Mouse (Mus musculus): ENCODE measurements around the gene Ms4a4d.
"Not testable (repeated sequence)": the region's sequence is repeated elsewhere in the genome, so short reads cannot be mapped to it uniquely, and the experiment has no call there.

Ms4a4d gene

DNA sequence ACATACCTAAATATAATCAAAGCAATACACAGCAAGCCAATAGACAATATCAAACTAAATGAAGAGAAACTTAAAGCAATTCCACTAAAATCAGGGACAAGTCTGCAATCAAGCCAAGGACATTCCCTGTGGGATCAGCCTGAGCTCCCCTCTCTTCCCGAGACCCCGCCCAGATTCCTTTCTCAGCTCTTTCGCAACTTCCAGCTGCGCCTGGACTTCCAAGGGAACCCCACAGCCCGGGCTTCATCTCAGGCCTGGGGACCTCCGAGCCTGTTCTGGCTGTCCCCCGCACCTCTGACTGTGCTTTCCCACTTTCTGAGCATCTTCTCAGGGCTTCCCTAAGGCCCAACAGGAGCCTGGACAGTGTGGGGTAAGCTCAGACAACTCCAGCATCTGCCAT lies at the start of gene Ms4a4d:
Gene Ms4a4d (plus strand): TSS at position 209 of the 400 bp plus-strand sequence.
- DNase-seq (ENCODE audit: low spot score in 2 of 2): no peak

DNA sequence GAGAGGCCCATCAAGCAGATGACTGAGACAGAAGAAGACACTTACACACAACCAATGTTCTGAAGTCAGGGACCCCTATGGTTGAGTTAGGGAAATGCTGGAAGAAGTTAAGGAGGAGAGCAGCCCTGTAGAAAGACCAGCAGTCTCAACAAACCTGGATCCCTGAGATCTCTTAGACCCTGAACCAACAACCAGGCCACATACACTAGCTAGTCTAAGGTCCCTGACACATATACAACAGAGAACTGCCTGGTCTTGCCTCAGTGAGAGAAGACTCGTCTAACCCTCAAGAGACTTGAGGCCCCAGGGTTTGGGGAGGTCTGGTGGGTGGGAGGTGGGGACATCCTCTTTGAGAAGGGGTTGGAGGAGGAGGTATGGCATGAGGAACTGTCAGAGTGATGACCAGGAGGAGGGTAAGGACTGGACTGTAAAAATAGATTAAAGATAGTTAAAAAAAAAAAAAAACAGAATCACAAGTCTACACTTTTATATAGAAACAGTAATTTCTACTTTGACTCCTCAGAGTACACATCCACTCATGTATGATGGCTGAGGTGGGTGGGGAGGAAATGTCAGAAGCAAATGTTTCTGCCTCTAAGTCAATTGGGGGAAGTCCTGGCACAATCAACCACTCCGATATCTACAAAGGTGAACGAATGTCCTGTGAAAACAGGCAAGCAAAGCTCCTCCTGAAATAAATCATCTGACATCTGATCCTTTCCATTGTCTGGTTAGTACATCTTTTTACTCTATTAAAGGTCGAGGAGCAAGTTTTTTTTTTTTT lies 45.0 kb upstream of the Ms4a4d start:
- no peak for DNase-seq (ENCODE audit: low spot score in 2 of 2)

DNA sequence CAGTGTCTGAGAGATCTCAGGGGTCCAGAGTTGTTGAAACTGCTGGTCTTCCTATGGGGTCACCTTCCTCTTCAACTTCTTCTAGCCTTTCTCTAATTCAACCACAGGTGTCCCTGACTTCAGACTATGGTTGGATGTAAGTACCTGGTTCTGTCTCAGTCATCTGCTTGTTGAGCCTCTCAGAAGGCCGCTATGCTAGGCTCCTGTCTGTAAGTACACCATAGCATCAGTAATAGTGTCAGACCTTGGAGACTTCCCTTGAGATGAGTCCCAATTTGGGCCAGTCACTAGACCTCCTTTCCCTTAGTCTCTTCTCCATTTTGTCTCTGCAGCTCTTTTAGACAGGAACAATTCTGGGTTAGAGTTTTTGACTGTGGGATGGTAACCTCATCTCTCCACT lies 43.9 kb upstream of the Ms4a4d start:
- DNase-seq (ENCODE audit: low spot score in 2 of 2): no peak

DNA sequence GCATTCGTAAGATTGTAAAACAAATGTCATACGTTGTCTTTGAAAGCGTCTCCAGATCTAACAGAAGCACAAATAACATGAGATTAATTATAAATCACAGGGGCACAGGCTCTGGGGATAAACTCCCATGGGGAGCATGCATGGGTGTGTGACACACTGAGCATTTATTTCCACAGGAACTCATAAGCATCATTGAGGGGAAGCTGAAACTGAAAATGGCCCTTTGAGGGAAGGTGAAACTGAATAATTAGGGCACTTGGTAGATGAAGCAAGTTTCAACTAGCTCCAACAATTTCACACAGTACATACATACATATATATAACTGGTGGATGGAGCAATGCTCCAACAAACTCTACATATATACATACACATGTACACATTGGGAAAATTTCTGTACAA lies 42.1 kb upstream of the Ms4a4d start:
- no peak for DNase-seq (ENCODE audit: low spot score in 2 of 2)

DNA sequence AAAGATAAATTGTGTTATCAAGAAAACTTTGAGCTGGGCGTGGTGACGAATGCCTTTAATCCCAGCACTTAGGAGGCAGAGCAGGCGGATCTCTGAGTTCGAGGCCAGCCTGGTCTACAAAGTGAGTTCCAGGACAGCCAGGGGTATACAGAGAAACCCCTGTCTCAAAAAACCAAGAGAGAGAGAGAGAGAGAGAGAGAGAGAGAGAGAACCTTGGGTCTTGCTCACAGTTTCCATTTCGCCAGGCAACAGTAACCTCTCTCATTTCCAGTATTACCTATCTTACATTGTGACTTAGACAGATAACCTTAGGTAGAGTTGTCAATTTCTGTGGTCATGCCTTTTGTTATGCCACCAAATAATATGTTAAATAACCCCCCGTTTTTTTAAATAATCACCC lies 40.2 kb upstream of the Ms4a4d start:
- DNase-seq (ENCODE audit: low spot score in 2 of 2): no peak

DNA sequence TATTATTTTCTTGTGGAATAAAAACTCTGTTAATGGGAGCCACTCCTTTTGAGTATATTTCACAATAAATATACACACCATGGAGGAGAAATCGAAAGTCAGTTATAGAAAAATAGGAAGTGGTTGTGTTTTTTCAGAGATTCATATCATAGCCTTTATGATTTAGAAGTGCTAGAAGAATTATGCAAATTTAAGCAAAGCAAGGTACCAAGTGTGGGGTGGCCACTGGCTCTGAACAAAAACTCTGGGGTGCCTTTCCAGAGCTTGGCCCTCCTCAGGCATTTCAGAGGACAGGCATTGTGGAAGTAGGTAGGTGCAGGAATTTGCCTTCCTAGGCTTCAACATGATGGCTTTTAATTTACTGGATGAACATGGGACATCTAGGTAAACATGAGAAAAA lies 39.3 kb upstream of the Ms4a4d start:
- not testable (repeated sequence) for DNase-seq (ENCODE audit: low spot score in 2 of 2)

DNA sequence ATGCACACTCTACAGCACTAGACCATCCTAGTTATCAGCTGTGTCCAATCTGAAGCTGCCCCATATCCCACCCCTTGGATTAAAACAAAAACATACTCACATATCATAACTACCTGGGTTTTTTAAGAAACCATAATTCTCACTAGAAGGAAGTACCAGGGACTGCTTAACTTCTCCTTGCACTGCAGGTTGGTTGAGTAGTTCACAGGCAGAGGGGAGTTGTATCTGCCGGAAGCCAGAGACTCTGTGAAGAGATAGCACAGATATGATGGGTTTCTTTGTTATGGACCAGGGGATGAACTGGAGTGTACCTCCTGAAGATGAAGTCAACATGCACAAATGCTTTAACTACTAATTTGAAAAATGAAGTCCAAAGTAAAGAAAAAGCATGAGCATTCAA lies 35.8 kb upstream of the Ms4a4d start:
- DNase-seq (ENCODE audit: low spot score in 2 of 2): no peak

DNA sequence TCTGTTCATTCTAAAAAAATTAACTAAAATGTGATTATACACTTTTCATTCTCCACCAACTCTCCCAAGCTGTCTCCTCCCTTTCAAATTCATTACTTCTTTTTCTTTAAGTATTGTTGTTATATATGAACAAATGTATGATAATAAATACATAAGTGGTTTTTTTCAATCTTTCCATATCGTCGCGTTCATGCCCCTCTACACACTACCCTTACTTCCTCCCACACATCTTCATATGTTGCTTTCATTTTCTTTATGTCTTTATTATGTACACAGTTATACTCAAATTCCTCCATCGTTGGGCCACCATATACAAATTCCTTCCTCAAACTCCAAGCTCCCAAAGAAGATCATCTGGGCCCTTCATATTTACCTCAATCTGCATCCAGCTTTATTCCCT lies 35.3 kb upstream of the Ms4a4d start:
- no peak for DNase-seq (ENCODE audit: low spot score in 2 of 2)

DNA sequence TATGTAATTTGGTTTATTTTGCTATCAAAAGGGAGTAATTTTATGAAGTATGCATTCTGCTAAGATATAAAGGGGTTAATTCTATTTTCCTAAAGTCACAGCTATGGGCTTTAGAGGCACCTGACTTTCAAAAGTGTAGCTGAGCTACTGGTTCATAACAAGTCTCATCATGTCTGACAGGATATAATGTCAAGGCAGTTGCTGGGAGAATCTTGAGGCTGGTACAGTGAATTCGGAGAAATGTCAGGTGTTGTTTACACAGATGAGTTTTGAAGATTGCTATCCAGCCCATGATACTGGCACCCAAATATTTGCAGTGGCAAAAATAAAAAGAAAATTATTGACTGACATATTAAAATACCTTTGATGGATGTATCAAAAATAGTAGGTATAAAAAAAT lies 31.7 kb upstream of the Ms4a4d start:
- DNase-seq (ENCODE audit: low spot score in 2 of 2): no peak

DNA sequence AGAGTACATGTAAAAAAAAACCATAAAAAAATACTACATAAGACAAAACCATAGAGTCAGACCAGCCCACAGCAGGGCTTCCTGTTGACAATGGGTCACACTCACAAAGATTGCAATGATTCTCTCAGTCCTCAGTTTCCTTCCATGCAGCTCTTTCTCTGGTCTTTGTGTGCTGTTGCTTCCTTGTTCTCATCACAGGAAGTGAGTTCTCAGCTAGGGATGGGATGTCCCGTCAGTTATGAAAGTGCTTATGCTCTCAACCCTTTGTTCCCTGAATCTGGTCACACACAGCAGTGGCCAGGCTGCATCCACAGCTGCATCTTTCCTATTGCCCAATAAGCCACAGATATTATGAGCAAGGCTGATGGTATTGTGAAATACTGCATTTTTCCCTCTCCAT lies 23.1 kb upstream of the Ms4a4d start:
- DNase-seq (ENCODE audit: low spot score in 2 of 2): no peak

DNA sequence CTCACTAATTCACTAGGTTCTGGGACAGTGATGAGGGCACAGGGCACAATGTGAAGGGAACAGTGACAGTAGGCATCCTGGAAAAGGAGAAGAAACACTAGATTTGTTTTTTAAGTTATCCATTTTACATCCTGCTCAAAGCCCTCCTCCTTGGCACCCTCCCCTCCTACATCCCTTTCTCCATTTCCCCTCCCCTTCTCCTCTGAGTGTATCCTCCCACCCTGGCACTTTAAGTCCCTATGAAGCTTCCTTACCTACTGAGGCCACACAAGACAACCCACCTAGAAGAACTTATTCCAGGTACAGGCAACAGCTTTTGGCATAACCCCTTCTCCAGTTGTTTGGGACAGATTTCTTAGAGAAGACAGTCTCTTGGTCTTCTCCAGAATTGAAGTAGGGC lies 20.4 kb upstream of the Ms4a4d start, which contains the start of gene Ms4a6b:
Gene Ms4a6b (plus strand): TSS at position 267 of the 400 bp plus-strand sequence.
- no peak for DNase-seq (ENCODE audit: low spot score in 2 of 2)

DNA sequence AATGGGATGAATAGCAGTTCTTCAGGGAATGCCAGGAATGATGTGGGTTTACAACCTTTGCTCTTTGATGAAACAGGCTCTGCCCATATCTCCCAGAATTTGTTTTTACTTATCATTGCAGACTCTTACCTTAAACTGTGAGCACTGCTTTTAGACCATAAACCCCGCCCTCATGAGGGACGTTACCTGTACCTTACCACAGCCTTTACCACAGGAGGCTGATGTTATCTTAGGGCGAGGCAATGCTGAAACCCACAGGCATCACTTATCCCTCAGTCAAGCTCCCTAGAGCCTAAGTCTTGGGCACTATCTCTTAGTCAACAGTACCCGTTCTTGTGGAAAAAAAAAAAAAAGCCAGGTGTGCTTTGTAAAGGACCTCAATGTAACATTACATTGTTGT lies 19.8 kb upstream of the Ms4a4d start:
- no peak for DNase-seq (ENCODE audit: low spot score in 2 of 2)

DNA sequence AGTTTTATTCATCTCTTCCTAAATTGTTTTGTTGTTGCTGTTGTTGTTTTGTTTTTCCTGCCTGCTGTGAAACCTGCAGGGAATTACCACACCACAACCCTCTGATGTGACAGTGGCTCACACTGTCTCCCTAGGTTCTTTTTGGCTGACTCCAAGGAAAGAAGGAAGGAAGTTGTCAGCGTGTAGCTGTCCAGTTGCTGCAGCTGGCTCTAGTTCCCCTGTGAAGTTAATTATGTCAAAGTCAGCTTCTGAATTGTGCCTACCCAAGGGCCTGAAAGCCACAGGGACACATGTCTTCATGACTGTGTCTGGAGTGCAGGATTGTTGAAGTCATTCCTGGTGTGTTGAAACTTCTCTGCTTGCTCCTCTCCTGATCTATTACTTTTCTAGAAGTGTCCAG lies 19.2 kb upstream of the Ms4a4d start:
- DNase-seq (ENCODE audit: low spot score in 2 of 2): not testable (repeated sequence)

DNA sequence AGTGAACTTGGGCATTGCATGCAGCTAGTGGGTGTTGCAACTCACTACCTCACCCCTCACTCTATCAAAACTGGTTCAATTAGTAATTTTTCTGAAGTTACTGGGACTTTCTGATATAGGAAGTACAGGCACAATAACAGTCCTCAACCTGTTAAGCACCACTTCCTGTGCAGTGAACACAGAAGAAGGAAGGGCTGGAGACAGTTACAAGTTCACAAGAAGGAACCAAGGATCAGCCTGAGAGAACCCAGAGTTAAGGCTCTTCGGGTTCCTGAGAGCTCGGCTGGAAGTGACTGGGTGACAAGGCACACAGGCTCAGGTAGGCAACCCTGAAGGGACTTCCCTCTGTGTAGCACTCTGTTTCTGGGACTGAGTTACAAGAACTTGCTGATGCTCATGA lies 18.2 kb upstream of the Ms4a4d start:
- DNase-seq (ENCODE audit: low spot score in 2 of 2): not testable (repeated sequence)

DNA sequence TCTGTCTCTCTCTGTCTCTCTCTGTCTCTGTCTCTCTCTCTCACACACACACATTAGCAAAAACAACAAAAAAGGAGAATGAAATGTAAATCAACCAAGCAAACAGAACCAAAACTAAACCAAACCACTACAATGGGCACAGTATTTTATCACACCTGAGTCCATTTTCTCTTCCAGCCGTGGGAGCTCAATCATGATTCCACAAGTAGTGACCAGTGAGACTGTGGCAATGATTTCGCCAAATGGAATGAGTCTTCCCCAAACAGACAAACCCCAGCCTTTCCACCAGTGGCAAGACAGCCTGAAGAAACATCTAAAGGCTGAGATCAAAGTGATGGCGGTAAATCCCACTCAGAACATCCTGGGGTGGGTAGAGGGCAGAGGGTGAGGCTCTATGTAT lies 16.5 kb upstream of the Ms4a4d start:
- no peak for DNase-seq (ENCODE audit: low spot score in 2 of 2)

DNA sequence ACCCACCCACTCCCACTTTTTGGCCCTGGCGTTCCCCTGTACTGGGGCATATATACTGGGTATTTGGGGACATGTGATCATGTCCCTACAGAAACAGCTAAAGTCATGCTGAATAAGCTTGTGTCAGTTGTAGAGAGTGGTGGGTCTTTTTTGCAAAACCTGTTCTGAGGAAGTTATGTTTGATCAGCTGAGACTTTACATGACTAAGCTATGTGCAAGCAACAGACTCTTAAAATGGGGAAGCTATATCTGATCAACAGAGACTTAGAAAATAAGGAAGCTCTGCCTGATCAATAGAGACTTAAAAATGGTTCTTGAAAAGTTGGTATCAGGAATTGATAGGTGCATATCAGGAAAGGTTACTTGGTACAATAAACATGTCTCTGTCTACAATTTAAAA lies 3.2 kb upstream of the Ms4a4d start:
- DNase-seq (ENCODE audit: low spot score in 2 of 2): no peak

DNA sequence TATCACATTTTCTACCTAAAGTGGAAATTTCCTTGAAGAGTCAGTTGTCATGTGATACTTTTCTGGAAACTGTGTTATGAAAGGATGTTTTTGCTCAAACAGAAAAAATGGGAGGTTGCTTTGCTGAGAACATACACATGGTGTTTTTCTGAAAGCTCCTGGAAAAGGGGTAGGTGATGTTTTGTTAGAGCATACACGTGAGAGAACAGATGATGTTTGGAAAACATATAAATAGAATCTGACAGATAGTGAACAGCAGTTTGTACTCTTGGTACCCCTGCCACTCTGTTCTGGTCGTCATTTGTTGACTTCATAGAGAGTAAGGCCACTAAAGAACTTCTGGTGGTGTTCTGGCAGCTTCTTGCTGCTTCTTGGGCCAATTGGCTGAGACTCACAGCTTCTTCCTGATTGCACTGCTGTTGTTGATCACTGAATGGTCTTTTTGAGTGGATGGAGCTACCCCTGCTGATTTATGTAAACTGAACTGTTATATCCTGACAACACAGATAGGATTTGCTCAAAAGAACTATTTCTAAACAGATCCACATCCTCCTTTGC lies 2.6 kb upstream of the Ms4a4d start:
- no peak for DNase-seq (ENCODE audit: low spot score in 2 of 2)

DNA sequence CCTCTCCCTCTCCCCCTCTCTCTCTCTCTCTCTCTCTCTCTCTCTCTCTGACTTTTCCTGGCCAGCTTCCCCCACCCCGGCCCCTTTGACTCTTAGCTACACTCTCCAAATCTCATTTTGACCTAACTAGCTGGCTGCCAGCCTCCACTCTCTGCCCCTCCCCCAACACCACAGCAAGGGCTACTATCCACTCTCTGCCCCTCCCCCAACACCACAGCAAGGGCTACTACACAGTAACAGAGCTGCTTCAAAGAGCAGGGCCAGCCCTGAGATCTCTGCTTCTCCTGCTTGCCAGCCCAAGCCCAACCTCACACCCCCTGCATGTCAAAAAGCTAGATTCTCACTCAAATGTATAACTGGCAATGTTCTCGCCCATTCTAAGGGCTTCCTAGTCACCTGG lies 735 bp downstream of the Ms4a4d start:
- DNase-seq (ENCODE audit: low spot score in 2 of 2): no peak

DNA sequence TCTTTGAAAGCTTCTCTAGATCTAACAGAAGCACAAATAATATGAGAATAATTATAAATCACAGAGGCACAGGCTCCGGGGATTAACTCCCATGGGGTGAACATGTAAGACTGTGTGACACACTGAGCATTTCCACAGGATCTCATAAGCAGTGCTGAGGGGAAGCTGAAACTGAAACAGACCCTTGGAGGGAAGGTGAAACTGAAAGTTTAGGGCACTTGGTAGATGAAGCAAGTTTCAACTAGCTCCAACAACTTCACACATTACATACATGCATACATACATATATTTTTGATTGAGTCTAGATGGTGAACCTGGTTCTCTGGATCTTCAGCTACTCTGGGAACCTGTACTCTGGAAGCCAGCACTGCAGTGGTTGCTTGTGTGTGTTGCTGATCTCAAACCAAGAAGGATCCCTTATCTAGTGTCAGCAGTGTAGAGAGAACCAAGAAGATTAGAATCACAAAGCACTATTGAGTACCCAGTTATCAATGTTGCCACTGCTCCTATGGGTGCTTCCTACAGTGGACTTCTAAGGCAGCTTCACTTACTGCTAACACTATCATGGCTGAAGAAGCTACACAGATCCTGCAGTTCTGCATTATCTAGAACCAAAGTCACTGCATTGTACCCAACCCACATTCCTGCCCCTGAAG lies 3.7 kb downstream of the Ms4a4d start:
- not testable (repeated sequence) for DNase-seq (ENCODE audit: low spot score in 2 of 2)

DNA sequence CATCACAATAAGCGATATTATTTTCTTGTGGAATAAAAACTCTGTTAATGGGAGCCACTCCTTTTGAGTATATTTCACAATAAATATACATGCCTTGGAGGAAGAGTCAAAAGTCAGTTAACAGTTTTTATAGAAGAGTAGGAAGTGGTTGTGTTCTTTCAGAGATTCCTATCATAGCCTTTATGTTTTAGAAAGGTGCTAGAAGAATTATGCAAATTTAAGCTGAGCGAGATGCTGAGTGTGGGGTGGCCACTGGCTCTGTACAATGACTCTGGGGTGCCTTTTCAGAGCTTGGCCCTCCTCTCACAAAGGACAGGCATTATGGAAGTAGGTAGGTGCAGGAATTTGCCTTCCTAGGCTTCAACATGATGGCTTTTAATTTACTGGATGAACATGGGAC lies 7.8 kb downstream of the Ms4a4d start:
- DNase-seq (ENCODE audit: low spot score in 2 of 2): not testable (repeated sequence)

DNA sequence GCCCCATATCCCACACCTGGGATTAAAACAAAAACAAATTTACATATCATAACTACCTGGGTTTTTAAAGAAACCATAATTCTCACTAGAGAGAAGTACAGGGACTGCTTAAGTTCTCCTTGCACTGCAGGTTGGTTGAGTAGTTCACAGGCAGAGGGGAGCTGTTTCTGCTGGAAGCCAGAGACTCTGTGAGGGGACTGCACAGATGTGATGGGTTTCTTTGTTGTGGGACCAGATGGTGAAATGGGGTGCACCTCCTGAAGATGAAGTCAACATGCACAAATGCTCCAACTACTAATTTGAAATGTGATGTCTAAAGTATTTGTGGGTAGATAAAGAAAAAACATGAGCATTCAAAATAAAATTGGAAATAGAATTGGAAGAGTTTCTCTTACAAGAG lies 11.3 kb downstream of the Ms4a4d start:
- DNase-seq (ENCODE audit: low spot score in 2 of 2): no peak

DNA sequence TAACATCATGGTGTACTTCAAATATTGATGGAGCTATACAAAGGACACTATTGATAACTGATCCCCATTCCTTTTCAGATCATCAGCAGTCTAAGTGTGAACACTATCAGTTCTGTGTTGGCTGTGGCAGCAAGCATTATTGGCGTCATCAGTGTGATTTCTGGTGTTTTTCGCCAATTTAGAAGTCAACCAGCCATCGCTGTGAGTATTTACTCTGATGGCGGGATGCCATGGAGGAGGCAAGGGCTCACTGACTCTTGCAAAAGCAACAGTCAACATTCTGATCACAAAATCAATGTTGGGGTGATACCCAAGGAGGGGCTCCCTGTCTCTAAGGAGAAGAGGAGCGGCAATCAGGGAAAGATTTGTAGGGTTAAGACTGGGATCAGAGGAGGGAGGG lies 18.1 kb downstream of the Ms4a4d start:
- DNase-seq (ENCODE audit: low spot score in 2 of 2): no peak

DNA sequence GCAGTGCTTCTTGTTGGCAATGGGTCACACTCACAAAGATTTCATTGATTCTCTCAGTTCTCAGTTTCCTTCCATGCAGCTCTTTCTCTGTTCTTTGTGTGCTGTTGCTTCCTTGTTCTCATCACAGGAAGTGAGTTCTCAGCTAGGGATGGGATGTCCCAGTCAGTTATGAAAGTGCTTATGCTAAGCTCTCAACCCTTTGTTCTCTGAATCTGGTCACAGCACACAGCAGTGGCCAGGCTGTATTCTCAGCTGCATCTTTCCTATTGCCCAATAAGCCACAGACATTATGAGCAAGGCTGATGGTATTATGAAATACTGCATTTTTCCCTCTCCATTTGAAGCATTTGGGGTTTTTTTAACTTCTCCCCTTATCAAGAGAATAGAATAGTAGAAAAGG lies 23.0 kb downstream of the Ms4a4d start:
- not testable (repeated sequence) for DNase-seq (ENCODE audit: low spot score in 2 of 2)
